Mouse (Mus musculus) layer of hippocampus, adult 11-12 months (tissue): ENCODE results near the gene Gm3402.
"Not testable (repeated sequence)": the region's sequence is repeated elsewhere in the genome, so short reads cannot be mapped to it uniquely, and the experiment has no call there.

Experiments
- DNase-seq: peaks from one replicate; pipeline ENCODE4 v3.0.0; 2022; ENCODE audit warnings: low spot score

Gm3402 gene

GRCm38 (mm10) chr5:146513823-146514222 lies at the start of gene Gm3402:
Gene Gm3402, plus strand, starts transcription at chr5:146514123.
- DNase-seq: not testable (repeated sequence)

DNA sequence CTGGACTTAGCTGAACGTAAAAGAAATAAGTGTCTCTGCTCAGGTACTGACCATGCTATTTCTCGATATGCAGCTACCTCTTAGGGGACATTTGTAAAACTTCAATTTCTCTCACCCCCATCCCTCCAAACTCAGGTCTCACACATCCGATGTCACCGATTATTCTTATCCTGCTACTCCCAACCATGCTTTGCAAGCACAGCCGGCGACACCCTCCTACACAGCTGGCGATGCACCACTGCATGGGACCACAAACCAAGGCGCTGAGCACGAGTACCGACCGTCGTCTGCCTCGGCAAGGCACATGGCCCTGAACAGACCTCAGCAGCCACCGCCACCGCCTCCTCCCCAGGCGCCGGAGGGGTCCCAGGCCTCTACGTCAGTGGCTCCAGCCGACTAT lies 47.3 kb upstream of the Gm3402 start:
- DNase-seq: no peak

- no peak for DNase-seq
Measured at GRCm38 (mm10) chr5:146468311-146468710, 45.6 kb upstream of the Gm3402 start.

DNA sequence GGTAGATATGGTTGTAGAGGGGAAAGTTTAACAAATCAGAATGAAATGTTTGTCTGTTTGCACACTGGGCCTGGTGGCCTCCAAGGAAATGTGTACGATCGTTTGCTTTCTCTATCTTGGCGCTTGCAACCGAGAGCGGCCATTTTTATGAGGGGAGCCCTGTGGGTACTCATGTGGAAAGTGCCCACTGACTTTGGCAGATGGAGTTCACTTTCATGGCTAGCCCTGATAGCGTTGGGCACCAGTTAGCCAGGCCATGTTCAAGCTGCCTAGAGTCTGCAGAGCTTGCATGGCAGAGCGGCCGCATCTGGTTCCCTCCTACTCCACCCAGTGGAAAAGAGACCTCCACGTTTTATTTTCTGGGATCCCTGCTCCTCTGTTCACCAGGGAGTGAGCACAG lies 43.1 kb upstream of the Gm3402 start:
- DNase-seq: no peak

- DNase-seq: no peak
Measured at GRCm38 (mm10) chr5:146471311-146471710, 42.6 kb upstream of the Gm3402 start.

- no peak for DNase-seq
Measured at GRCm38 (mm10) chr5:146471821-146472220, 42.1 kb upstream of the Gm3402 start.

- peak; percentile 64 for DNase-seq
Measured at GRCm38 (mm10) chr5:146479564-146479963, 34.4 kb upstream of the Gm3402 start.

DNA sequence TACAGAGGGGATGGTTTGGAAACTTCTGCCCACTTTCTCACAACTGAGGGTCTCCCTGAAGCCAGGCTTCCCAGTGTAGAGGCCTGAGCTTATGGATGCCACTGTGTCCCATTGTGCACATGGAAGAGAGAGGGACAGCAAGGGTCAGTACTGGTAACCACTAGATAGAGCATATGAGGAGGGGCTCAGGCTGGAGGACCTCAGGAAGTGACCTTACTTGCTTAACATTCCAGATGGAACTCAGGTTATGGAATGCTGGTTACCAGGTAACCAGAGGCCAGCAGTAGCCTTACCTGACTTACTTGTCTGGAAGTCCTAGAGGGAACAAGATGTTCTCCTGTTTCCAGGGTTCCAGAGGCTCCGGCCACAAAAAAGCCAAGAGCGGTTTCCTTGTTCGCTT lies 32.3 kb upstream of the Gm3402 start, which contains the start of gene Gm6408:
TSS of gene Gm6408 (plus strand) at position 301 of the 400 bp plus-strand sequence.
- DNase-seq: not testable (repeated sequence)

- peak; percentile 47 for DNase-seq
Measured at GRCm38 (mm10) chr5:146488959-146489358, 25.0 kb upstream of the Gm3402 start.

- DNase-seq: not testable (repeated sequence)
Measured at GRCm38 (mm10) chr5:146491063-146491462, 22.9 kb upstream of the Gm3402 start, which contains the start of gene Gm6370. Gene Gm6370, plus strand, starts transcription at chr5:146491363.

DNA sequence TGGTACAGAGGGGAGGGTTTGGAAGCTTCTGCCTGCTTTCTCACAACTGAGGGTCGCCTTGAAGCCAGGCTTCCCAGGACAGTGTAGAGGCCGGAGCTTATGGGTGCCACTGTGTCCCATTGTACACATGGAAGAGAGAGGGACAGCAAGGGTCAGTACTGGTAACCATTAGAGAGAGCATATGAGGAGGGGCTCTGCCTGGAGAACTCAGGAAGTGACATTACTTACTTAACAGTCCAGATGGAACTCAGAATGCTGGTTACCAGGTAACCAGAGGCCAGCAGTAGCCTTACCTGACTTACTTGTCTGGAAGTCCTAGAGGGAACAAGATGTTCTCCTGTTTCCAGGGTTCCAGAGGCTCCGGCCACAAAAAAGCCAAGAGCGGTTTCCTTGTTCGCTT lies 11.8 kb upstream of the Gm3402 start, which contains the start of gene 4930449I24Rik:
TSS of gene 4930449I24Rik (plus strand) at position 301 of the 400 bp plus-strand sequence.
- not testable (repeated sequence) for DNase-seq

GRCm38 (mm10) chr5:146525501-146525900 lies 11.6 kb downstream of the Gm3402 start, which contains the start of gene Gm3404:
Gene Gm3404, plus strand, starts transcription at chr5:146525801.
- not testable (repeated sequence) for DNase-seq

DNA sequence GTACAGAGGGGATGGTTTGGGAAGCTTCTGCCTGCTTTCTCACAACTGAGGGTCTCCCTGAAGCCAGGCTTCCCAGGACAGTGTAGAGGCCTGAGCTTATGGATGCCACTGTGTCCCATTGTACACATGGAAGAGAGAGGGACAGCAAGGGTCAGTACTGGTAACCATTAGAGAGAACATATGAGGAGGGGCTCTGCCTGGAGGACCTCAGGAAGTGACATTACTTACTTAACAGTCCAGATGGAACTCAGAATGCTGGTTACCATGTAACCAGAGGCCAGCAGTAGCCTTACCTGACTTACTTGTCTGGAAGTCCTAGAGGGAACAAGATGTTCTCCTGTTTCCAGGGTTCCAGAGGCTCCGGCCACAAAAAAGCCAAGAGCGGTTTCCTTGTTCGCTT lies 23.4 kb downstream of the Gm3402 start, which contains the start of gene Gm3409:
TSS of gene Gm3409 (plus strand) at position 301 of the 400 bp plus-strand sequence.
- not testable (repeated sequence) for DNase-seq

DNA sequence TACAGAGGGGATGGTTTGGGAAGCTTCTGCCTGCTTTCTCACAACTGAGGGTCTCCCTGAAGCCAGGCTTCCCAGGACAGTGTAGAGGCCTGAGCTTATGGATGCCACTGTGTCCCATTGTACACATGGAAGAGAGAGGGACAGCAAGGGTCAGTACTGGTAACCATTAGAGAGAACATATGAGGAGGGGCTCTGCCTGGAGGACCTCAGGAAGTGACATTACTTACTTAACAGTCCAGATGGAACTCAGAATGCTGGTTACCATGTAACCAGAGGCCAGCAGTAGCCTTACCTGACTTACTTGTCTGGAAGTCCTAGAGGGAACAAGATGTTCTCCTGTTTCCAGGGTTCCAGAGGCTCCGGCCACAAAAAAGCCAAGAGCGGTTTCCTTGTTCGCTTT lies 41.9 kb downstream of the Gm3402 start, which contains the start of gene Gm3415:
TSS of gene Gm3415 (plus strand) at position 301 of the 400 bp plus-strand sequence.
- not testable (repeated sequence) for DNase-seq

DNA sequence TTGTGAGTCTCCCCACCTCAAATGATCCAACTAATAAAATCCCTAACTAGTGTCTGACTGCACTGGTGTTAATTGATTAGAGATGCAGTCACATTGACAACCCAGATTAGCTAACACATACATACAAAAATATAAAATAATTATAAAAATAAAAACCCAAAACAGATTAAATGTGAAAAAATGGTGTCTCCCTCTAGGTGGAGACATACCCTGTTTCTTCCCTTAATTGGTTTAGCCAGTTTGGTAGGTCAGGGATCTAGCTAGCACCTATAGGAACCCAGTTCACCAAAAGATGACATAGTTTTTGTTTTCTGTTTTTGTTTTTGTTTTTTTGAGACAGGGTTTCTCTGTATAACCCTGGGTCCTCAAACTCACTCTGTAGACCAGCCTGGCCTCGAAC lies 50.3 kb downstream of the Gm3402 start:
- DNase-seq: no peak
